Mouse (Mus musculus) natural killer cell, adult 2 months (primary cell): ENCODE measurements around the gene Arfrp1.

Experiments used
- DNase-seq, 2 experiments: peaks; one replicate each; pipeline ENCODE4 v3.0.0; 2022; ENCODE audit warnings: low spot score in 2 of 2

The Arfrp1 gene

GRCm38 (mm10) chr2:181364860-181365596, at the start of gene Arfrp1, which contains the start of gene Zgpat:
TSS of gene Arfrp1 (minus strand) at chr2:181365404.
TSS of gene Zgpat (plus strand) at chr2:181364928.
- peak; percentile 80 to 84 for DNase-seq

GRCm38 (mm10) chr2:181413141-181413540, 47.9 kb upstream of the Arfrp1 start:
- no peak for DNase-seq

DNA sequence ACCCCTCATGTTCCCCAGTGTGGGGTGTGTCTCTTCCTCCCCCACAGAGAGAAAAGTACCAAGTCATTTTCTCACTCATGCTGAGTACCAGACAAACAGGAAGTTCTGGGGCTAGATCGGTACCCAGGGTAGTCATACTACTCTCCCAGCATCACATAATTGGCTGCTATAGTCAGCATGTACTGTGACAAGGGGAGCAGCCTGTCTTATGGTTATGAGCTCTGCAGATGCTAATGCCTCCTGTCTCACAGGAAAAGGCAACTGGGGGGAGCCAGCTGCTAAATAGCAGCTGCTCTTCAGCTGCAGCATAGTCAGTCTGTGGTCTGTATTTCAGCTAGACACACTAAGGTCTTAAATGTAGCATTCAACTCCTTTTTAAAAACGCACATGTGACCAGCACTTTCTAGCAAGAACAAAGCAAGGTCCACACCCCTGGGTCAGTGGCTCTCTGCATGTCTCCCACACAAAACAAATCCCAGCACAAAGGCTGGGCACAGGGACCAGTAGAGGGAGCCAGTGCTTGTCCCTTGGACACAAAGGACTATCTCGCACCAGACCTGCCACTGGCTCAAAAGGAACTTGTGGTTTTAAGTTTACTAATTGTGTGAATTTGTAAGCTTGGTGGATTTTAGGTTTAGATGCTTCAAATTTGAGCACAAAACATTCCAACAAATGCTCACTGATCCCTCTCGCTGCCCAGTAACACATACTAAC, 45.7 kb upstream of the Arfrp1 start:
- peak; percentile 60 to 61 for DNase-seq

GRCm38 (mm10) chr2:181409643-181410042, 44.4 kb upstream of the Arfrp1 start:
- DNase-seq: peak; percentile 27 to 46

DNA sequence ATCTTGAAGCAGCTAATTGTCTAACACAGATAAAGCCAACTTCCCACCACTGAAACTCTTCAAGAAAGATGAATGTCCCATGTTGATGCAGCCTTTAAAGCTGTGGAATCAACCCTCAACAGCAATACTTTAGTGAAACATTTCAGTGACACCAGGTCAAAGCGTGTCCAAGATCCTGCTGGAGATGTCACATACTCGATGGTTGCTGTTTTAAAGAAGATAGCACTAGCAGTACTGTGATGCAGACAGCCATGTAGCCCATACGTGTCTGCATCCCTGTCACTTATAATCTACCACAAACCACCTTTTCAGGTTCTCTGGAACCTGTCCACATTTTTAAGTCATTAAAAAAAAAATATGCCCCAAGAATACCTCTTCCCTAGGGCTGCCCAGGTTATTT, 38.5 kb upstream of the Arfrp1 start:
- DNase-seq: no peak

DNA sequence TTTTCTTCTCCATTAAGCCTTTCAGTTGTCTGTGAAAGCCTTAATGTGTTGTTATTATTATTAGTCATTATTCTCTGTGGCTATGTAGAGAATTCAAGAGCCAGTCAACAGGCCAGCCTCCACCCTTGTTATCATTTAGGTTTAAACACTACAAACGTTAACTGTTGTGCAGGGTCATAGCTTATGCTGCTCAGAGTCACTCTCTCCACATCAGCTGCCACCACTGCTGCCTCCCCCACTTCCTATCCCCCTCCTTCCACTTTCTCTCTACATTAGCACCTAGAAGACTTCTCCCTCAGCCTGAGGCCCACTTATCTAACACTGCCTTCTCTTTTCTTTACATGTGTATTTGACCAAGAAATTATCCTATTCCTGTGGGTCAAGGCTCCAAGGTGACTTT, 36.3 kb upstream of the Arfrp1 start:
- DNase-seq: no peak

DNA sequence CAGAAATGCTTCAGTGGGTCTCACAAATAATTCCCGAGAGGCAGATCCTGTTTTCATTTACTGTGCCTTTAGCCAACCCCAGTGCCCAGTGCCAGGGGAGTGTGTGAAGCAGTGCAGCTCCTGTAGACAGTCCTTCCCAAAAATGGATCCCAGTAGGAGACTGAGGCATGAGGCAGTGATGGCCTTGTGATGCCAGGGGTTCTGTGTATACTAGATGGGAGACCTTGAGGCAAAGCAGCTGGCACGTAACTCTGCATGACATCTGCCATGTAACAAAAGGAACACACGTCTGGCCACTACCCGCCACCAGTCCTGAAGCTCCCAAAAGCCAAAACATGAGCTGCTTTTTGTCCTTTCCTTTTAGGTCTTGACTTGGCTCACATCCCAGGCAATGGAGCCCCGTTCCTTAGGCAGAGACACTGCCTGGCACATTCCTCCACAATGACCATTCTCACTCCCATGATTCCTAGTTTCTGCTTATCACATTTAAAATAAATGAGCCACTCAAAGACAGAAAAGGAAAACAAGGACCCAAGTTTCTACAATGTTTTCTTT, 32.1 kb upstream of the Arfrp1 start:
- DNase-seq: no peak

DNA sequence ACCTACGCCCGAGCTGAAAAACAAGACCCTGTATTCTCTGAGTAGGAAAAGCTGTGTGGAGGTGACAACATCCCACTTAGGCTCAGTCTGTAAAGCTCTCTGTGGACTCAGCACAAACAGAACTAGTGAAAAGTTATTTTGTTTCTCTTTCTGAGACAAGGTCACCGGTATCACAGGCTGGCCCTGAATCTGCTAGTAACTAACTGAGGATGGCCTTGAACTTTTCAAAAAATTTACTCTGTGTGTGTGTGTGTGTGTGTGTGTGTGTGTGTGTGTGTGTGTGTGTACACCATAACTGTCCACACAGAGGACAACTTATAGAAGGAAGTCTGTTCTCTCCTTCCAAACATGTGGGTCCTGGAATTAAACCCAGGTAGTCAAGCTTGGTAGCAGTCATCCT, 28.9 kb upstream of the Arfrp1 start:
- no peak for DNase-seq

DNA sequence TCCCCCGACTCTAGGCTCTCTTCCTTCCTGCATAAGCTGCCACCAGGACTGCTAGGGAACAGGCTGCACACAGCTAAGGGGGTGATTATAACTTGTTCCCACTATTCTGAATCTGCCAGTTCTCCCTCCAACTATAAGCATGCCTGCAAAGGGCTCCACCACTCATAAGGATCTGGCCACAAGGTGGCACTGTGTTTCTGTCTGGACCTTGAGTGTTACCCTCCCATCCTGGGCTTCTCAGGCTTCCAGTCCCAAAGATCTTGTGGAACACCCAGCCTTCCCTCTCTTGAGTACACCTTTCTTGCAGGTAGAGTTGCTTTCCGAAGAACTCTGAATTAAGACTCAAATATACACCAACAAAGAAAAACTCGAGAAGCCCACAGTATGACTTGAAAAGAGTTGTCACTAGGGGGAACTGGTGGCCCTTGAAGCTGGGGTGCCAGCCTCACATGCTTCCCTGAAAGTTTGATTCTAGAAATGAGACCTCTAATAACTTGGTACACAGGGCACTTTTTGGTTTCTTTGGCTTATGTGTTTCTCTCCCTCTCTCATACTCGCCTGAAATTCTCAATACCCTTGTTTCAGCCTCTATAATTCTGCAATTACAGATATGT, 27.5 kb upstream of the Arfrp1 start:
- peak; percentile 69 to 79 for DNase-seq

DNA sequence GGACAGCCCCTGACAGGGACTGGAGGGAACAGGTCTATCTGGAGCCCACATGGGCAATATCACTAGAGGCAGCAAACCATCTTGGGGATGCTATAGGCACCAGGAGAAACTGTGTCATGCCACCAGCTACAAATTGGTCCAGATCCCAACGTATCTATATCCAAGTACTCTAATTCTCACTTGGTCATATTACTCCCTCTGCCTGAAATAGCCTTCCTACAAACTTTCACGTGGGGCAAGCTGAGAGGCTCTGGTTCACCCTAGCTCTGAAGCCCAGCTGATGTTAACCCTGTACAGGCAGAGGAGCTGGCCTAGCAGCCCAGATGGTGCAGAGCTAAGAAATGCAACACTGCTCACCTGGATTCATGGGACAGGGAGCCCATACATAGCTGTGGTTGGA, 26.3 kb upstream of the Arfrp1 start:
- DNase-seq: no peak

- DNase-seq: no peak
Measured at GRCm38 (mm10) chr2:181391022-181391421, 25.8 kb upstream of the Arfrp1 start.

DNA sequence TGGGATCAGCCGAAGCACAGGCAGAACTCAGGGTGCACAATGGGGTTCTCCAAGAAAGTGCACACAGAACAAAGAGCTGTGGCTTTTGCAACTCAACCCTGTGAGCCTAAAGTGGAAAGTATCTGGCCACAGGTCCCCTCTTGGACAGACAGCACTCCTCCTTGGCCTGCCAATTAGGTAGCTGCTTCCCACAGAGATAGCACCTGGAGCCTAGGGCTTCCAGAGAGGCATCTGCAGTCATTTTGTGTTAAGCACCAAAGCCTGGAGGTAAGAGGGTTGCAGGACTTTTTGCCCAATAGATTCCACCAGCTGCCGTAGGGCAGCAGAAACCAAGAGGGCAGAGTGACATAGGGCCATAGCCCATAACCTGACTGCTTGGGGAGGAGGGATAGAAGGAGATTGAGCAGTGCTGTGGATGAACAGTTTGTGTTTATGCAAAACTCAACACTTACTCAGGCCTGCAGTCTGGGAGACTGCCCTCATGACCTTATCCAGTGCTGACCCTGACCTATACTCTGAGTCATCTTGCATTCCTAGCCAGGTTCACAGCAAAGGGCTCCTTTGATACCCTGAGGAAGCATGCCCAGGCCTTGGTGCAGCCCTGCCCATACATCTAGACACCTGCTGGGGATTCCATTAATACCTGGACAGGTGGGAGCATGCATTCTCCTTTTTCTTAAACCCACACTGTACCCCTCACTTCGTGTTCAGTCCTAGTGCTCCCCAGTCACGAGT, 25.1 kb upstream of the Arfrp1 start:
- no peak for DNase-seq

DNA sequence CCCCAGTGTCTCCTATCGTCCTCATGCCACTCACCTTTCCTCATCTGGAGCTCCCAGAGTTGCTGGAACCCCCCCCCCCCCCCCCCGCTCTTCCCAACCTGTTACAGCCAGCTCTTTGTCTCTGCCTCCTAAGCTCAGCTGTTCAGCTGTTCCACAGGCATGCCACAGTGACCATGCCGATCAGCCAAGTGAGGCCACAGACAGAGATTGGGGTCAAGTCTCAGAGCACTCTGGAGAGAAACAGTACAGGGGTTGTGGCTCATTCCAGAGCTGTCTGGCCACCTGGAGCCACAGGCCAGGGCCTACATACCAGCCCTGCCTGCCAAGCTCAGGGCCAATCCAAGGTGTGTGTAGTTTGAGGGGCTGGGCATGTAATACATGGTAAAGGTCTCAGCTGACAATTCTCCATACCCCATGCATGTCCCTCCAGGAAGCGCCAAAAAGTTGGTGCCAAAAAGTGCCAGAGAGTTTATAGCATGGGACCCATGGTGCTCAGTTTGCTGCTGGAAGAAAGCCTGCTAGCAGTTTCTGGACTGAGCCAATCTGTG, 21.5 kb upstream of the Arfrp1 start:
- no peak for DNase-seq

DNA sequence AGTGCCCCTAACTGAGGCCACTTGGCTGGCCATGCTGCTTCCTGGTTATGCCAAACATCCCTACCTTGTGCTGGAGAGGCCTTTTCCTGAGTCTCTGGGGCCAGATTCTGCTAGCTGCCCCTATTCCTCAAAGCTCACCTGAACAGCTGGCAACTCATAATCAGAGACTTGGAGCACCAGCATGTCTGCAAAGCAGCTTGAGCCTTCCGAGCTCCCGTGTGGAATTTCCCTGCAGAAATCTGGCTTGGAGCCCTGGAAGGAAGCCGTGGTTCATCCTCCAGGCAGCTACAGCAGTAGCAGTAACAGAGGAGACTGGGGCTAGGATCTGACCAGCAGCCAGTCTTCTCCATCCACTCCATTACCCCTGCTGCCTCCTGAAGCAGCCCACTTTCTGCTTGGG, 20.7 kb upstream of the Arfrp1 start:
- DNase-seq: no peak

DNA sequence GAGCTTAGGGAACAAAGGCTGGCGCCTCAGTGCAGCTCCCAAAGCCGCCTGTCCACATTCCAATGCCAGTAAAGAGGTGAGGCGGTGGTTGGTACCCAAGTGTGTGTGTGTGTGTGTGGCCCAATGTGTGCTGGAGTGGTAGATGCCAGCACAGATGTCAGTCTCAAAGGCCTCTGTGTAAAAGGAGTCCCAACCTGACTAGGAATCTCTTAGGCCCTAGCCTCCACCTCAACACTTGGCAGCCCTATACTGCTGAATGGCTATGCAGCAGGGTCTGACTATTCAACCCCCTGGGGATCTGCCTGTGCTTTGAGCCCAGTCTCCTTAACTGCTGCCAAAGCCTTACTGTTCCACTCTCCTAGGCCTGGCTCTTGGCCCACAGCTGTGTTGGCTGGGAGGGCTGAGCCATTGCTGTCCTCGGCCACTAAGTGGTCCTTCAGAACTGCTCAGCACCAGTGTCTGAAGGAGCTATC, 19.8 kb upstream of the Arfrp1 start:
- DNase-seq: no peak

- DNase-seq: no peak
Measured at GRCm38 (mm10) chr2:181384463-181384862, 19.3 kb upstream of the Arfrp1 start.

DNA sequence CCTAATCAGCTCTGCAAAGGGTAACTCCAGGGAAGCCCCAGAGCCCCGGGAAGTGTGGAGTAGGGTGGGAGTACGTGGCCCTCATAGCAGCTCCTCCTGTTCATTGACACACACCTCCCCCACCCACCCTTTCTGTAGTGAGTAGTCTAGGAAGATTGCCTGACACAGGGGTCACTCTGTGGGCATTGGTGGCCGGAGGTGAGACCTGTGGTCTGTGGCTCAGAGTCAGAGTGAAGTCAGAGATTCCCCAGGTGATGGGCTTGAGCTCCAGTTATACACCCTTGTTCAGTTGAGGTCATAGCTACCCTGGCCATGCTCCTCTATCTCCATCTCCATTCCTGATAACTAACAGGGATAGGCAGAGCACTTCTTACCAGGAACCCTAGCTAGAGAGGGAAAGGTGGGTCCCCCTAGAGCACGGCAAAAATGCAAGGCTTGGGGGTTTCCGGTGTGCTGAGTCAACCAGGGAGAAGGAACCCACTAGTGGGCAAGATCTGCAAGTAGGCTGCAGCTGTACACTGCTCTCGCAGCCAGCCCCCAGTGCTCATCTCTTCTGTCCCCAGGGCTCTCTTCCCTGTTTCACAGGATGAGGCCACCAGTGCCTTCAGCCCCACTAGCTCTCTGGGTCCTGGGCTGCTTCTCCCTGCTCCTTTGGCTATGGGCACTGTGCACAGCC, 16.6 kb upstream of the Arfrp1 start:
- peak; percentile 46 to 70 for DNase-seq

GRCm38 (mm10) chr2:181381107-181381506, 15.9 kb upstream of the Arfrp1 start:
- DNase-seq: peak; percentile 67 to 79

DNA sequence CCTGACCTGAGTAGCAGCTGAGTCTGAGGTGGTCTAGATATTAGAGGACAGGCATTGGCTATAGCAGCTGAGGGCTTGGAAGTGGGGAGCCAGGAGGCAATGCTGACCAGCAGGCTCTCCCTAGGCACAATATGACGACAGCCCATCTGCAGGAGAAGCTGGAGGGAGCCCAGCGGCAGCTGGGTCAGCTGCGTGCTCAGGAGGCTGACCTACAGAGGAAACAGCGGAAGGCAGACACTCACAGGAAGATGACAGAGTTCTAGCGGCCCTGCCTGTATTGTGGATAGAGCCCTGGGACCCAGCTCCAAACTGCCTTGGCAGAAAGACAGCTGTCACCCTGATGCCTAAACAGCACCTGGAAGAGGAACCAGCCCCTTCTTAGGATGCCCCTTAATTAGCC, 15.0 kb upstream of the Arfrp1 start:
- no peak for DNase-seq

DNA sequence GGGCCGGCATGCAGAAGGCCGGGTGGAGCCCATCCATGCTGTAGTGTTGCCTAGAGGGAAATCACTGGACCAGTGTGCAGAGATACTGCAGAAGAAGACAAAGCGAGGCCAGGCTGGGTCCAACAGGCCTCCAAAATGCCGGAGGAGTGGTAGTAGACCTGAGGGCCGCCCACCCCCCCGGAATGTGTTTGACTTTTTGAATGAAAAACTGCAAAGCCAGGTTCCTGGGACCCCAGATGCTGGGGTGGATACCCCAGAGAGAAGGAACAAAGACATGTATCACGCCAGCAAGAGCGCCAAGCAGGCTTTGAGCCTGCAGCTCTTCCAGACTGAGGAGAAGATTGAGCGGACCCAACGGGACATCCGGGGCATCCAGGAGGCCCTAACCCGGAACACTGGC, 14.6 kb upstream of the Arfrp1 start, which contains the start of gene Lime1:
Gene Lime1 (plus strand): TSS at position 301 of the 400 bp plus-strand sequence.
- no peak for DNase-seq

- no peak for DNase-seq
Measured at GRCm38 (mm10) chr2:181378701-181379100, 13.5 kb upstream of the Arfrp1 start.
